Mouse (Mus musculus) G1E (cell line): Measurements from ENCODE around the gene Stx7.

Experiments
- CTCF ChIP-seq: IDR thresholded peaks from 2 replicates; pipeline ENCODE4 v1.5.1; 2012; ENCODE audit warnings: low read depth, low read length, inconsistent platforms, mixed read lengths
- GATA1 ChIP-seq: IDR thresholded peaks from 2 replicates; pipeline ENCODE4 v1.6.1; 2012; ENCODE audit warnings: borderline replicate concordance, low read length, inconsistent platforms, mixed read lengths
- GATA2 ChIP-seq: IDR thresholded peaks from 2 replicates; pipeline ENCODE4 v1.6.1; 2012; ENCODE audit warnings: low read depth, low read length, inconsistent platforms, borderline replicate concordance

- TF ChIP-seq CTCF, result no peak
- TF ChIP-seq GATA1, result no peak
- no peak for TF ChIP-seq GATA2
These were observed 19.0 kb downstream of the Stx7 start for GRCm38 (mm10) chr10:24167978-24168583.
